Mouse (Mus musculus) myocyte (in vitro differentiated cells): ENCODE measurements around the gene Cramp1l. TPM values are rescaled to one million over a fixed set of nuclear protein-coding genes. Genes with fewer than 3 reads are reported as not detected.
A peak's percentile ranks its signal among the peaks of the same experiment; 100 is the strongest.
"Not testable (repeated sequence)": the region's sequence is repeated elsewhere in the genome, so short reads cannot be mapped to it uniquely, and the experiment has no call there.

ENCODE experiments used
- H3K27me3 ChIP-seq: one replicate; pipeline ENCODE4 v1.6.1; 2011; ENCODE audit not compliant: control insufficient read depth, insufficient read depth, insufficient read length
- H3K36me3 ChIP-seq: one replicate; pipeline ENCODE4 v1.6.1; 2011; ENCODE audit not compliant: control insufficient read depth, insufficient read depth
- H3K4me2 ChIP-seq: one replicate; pipeline ENCODE4 v1.6.1; 2011; ENCODE audit warnings: low read depth, control low read depth
- H3K4me3 ChIP-seq: one replicate; pipeline ENCODE4 v1.5.1; 2011; ENCODE audit warnings: mild to moderate bottlenecking, control low read depth, moderate library complexity
- H3K79me2 ChIP-seq: one replicate; pipeline ENCODE4 v1.6.1; 2011; ENCODE audit not compliant: control insufficient read depth, insufficient read depth
- H3ac ChIP-seq: one replicate; pipeline ENCODE4 v1.6.1; 2011; ENCODE audit not compliant: control insufficient read depth, insufficient read length
- CEBPB ChIP-seq: IDR thresholded peaks from 2 replicates; pipeline ENCODE4 v1.6.1; 2011; ENCODE audit warnings: mild to moderate bottlenecking, moderate library complexity; ENCODE audit not compliant: poor library complexity, insufficient read depth, severe bottlenecking
- E2F4 ChIP-seq: IDR thresholded peaks from one replicate; pipeline ENCODE4 v1.6.1; 2011; ENCODE audit warnings: mild to moderate bottlenecking, control low read depth, moderate library complexity; ENCODE audit not compliant: insufficient read depth
- MAX ChIP-seq: IDR thresholded peaks from one replicate; pipeline ENCODE4 v1.6.1; 2011; ENCODE audit warnings: low read depth, mild to moderate bottlenecking, control low read depth
- MYOD1 ChIP-seq, 3 experiments: IDR thresholded peaks; one replicate each; pipeline ENCODE4 v1.6.1; 2011; ENCODE audit warnings: control low read depth in 2 of 3, low read depth in 2 of 3, mild to moderate bottlenecking in 2 of 3, moderate library complexity in 1 of 3; ENCODE audit not compliant: insufficient read length in 2 of 3, control insufficient read depth in 1 of 3
- MYOG ChIP-seq, 3 experiments: IDR thresholded peaks; one replicate each; pipeline ENCODE4 v1.6.1; 2011; ENCODE audit warnings: control low read depth in 2 of 3, low read depth in 2 of 3, mild to moderate bottlenecking in 2 of 3; ENCODE audit not compliant: insufficient read length in 2 of 3, control insufficient read depth in 1 of 3, insufficient read depth in 1 of 3
- POLR2A ChIP-seq: IDR thresholded peaks from one replicate; pipeline ENCODE4 v1.6.1; 2011; ENCODE audit warnings: low read depth, mild to moderate bottlenecking, control low read depth, moderate library complexity; ENCODE audit not compliant: insufficient read length
- POLR2AphosphoS2 ChIP-seq: IDR thresholded peaks from one replicate; pipeline ENCODE4 v1.6.1; 2011; ENCODE audit warnings: low read depth, control low read depth; ENCODE audit not compliant: insufficient read length
- REST ChIP-seq: IDR thresholded peaks from one replicate; pipeline ENCODE4 v1.6.1; 2011; ENCODE audit warnings: mild to moderate bottlenecking, control low read depth, moderate library complexity; ENCODE audit not compliant: insufficient read depth, insufficient read length
- SRF ChIP-seq: IDR thresholded peaks from one replicate; pipeline ENCODE4 v1.6.1; 2011; ENCODE audit warnings: low read depth; ENCODE audit not compliant: control insufficient read depth, insufficient read length
- TCF12 ChIP-seq: IDR thresholded peaks from one replicate; pipeline ENCODE4 v1.6.1; 2011; ENCODE audit warnings: mild to moderate bottlenecking, control low read depth; ENCODE audit not compliant: poor library complexity, insufficient read depth, severe bottlenecking
- TCF3 ChIP-seq: IDR thresholded peaks from one replicate; pipeline ENCODE4 v1.6.1; 2011; ENCODE audit warnings: low read depth, control low read depth; ENCODE audit not compliant: insufficient read length
- USF1 ChIP-seq: IDR thresholded peaks from one replicate; pipeline ENCODE4 v1.6.1; 2011; ENCODE audit warnings: low read depth, mild to moderate bottlenecking, control low read depth, moderate library complexity
- polyA plus RNA-seq: library from polyadenylated mRNA; unstranded; fragments of >200 nt; fragmentation: generic; extraction: Trizol; gene quantifications from one replicate; pipeline ENCODE4 v1.2.1, GENCODE M21; 2012; ENCODE audit warnings: missing spikeins

Gene Cramp1l
- polyA plus RNA-seq, 1 experiment, result 3.5 TPM

GRCm38 (mm10) chr17:24943036-24943435, 72.6 kb downstream of the Cramp1l start:
- no peaks in the 10 kb centered on the region for H3K36me3 ChIP-seq
- H3K4me3 ChIP-seq, result no peak overlapping the region
- no peak for TF ChIP-seq POLR2AphosphoS2
- TF ChIP-seq MYOD1 (IDR thresholded peaks at IDR 0.05; ENCODE audit: control insufficient read depth in 1 of 3, insufficient read length in 2 of 3, low read depth in 2 of 3), result no peak
- H3K27me3 ChIP-seq, result no peaks in the 10 kb centered on the region
- H3K4me2 ChIP-seq, result no peak overlapping the region
- H3K79me2 ChIP-seq, result no peaks in the 10 kb centered on the region
- no peak overlapping the region for H3ac ChIP-seq

GRCm38 (mm10) chr17:24942453-24942852, 73.1 kb downstream of the Cramp1l start:
- not testable (repeated sequence) for H3K4me2 ChIP-seq, H3K27me3 ChIP-seq, H3K79me2 ChIP-seq, H3ac ChIP-seq, H3K4me3 ChIP-seq, H3K36me3 ChIP-seq

GRCm38 (mm10) chr17:24937266-24937665, 78.3 kb downstream of the Cramp1l start:
- Histone ChIP-seq H3ac (peak overlapping the region; percentile 52), H3K4me2 (peak overlapping the region; percentile 62), H3K27me3 (no peaks in the 10 kb centered on the region), H3K36me3 (no peaks in the 10 kb centered on the region), H3K4me3 (peak overlapping the region; percentile 89), H3K79me2 (peaks cover 45% of the 10 kb centered on the region)
- TF ChIP-seq MYOD1 (IDR thresholded peaks at IDR 0.05; ENCODE audit: control insufficient read depth in 1 of 3, insufficient read length in 2 of 3, low read depth in 2 of 3) (no peak), USF1 (no peak), MYOG (IDR thresholded peaks at IDR 0.05; ENCODE audit: control insufficient read depth in 1 of 3, insufficient read depth in 1 of 3, insufficient read length in 2 of 3, low read depth in 2 of 3) (no peak), POLR2A (no peak), E2F4 (no peak), POLR2AphosphoS2 (no peak), TCF12 (no peak), TCF3 (no peak), SRF (no peak), MAX (no peak), CEBPB (no peak), REST (no peak)

GRCm38 (mm10) chr17:24936259-24937237, 79.0 kb downstream of the Cramp1l start, which contains the start of gene Mapk8ip3:
Gene Mapk8ip3, minus strand, starts transcription at chr17:24936977.
- Histone ChIP-seq H3K27me3 (no peaks in the 10 kb centered on the region), H3K36me3 (no peaks in the 10 kb centered on the region), H3ac (peak within 1 kb of the TSS; percentile 52), H3K4me2 (peak within 1 kb of the TSS; percentile 93), H3K4me3 (peak within 1 kb of the TSS; percentile 89), H3K79me2 (peaks cover 52% of the 10 kb centered on the region)
- TF ChIP-seq TCF3 (no peak), E2F4 (no peak), MAX (no peak), TCF12 (no peak), USF1 (no peak), MYOG (IDR thresholded peaks at IDR 0.05; ENCODE audit: control insufficient read depth in 1 of 3, insufficient read depth in 1 of 3, insufficient read length in 2 of 3, low read depth in 2 of 3) (peak in 1 of 3 experiments; percentile 17), REST (no peak), POLR2A (peak; percentile 82), POLR2AphosphoS2 (peak; percentile 93), CEBPB (no peak), MYOD1 (IDR thresholded peaks at IDR 0.05; ENCODE audit: control insufficient read depth in 1 of 3, insufficient read length in 2 of 3, low read depth in 2 of 3) (no peak), SRF (peak; percentile 91)

GRCm38 (mm10) chr17:24935666-24936065, 79.9 kb downstream of the Cramp1l start:
- Histone ChIP-seq H3K79me2 (peaks cover 59% of the 10 kb centered on the region), H3K4me3 (peak overlapping the region; percentile 89), H3K4me2 (peak overlapping the region; percentile 93), H3ac (peak overlapping the region; percentile 52), H3K36me3 (no peaks in the 10 kb centered on the region), H3K27me3 (no peaks in the 10 kb centered on the region)
- TF ChIP-seq MAX (no peak), USF1 (no peak), TCF3 (no peak), SRF (no peak), POLR2A (no peak), CEBPB (no peak), POLR2AphosphoS2 (no peak), MYOD1 (IDR thresholded peaks at IDR 0.05; ENCODE audit: control insufficient read depth in 1 of 3, insufficient read length in 2 of 3, low read depth in 2 of 3) (no peak)
